Comparison of ENCODE assay signal across 8 mouse cellular contexts in the genomic region with DNA sequence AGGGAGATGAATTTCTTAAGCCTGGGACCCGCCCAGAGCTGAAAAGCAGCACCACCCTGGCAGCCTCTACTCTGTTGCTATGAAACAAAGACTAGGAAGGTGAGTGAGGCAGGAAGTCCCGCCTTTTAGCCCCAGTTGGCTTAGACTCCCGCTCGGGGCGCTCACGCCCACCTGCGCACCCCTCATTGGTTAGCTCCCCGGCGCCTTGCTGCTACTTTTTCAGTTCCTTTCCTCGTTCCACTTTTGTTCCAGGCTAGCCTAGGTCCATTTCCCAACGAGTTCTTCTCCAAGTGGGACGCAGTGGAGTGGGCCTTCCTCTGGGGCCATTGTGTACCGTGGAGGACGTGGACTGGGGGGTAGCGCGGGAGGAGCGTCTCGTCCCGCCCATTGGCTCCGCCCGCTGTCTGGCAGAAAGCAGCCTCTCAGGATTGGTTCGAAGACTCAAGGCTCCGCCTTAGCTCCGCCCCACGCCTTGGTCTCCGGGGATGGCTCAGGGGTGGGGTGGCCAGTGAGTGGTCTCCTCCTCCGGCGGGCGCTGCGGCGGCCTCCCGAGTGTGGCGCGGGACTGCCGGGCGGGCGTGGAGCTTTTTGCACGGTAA. TPM values are rescaled to one million over a fixed set of nuclear protein-coding genes. Genes with fewer than 3 reads are reported as not detected.
DNase-seq lines count a peak whose midpoint lies in the region; ATAC-seq and TF ChIP-seq lines count a peak whose summit lies in the region.

A gene (plus strand): TSS at position 135 of the 599 bp plus-strand sequence.

- no peaks in the 10 kb centered on the region for H3K9me3 ChIP-seq in ES-E14 (ENCODE audit: control insufficient read depth, insufficient read depth, low read depth, low read length)
- H3K9me3 ChIP-seq in forebrain, embryonic 16.5 days (ENCODE audit: control insufficient read depth, low read length), result no peaks in the 10 kb centered on the region
- H3K9me3 ChIP-seq in lung, embryonic 14.5 days (ENCODE audit: low read depth, low read length), result no peaks in the 10 kb centered on the region

- TF ChIP-seq POLR2A in olfactory bulb, adult 2 months (IDR thresholded peaks at IDR 0.05; ENCODE audit: insufficient read depth, low read depth, low read length), result peak; percentile 55
- TF ChIP-seq POLR2A in thymus, adult 2 months (IDR thresholded peaks at IDR 0.05; ENCODE audit: control insufficient read depth, extremely low read depth, insufficient read depth, low read length, poor library complexity), result peak; percentile 81

- in situ Hi-C loops in ES-E14 (cut with MboI; ENCODE audit: low sequenced_read_pairs in 2 of 2, unreplicated experiment in 2 of 2), result no loop called here

- no peak for TF ChIP-seq CTCF in layer of hippocampus, adult 2 months (conservative IDR thresholded peaks at IDR 0.05)
- TF ChIP-seq CTCF in lung, embryonic 14.5 days (IDR thresholded peaks at IDR 0.05; ENCODE audit: low read depth), result no peak
- no peak for TF ChIP-seq CTCF in olfactory bulb, adult 2 months (IDR thresholded peaks at IDR 0.05; ENCODE audit: insufficient read depth, low read depth, low read length)
- TF ChIP-seq CTCF in thymus, adult 2 months (IDR thresholded peaks at IDR 0.05; ENCODE audit: borderline replicate concordance, control insufficient read depth, extremely low read depth, insufficient read depth, low read length, poor library complexity), result no peak

- intact Hi-C loops in heart, postnatal 36 days (cut with DNase I), result loop anchor here (5.0 kb wide), 5 partner anchors 44 to 151 kb away; no protein-coding TSS in a partner anchor

- H3K36me3 ChIP-seq in ES-E14 (ENCODE audit: control insufficient read depth, insufficient read depth, low read length, poor library complexity, severe bottlenecking), result no peaks in the 10 kb centered on the region; the same call in 1 of the 2 replicates
- peaks cover 3% of the 10 kb centered on the region; the same call in 1 of the 2 replicates for H3K36me3 ChIP-seq in forebrain, embryonic 16.5 days (ENCODE audit: control insufficient read depth, insufficient read depth)
- H3K36me3 ChIP-seq in lung, embryonic 14.5 days (ENCODE audit: insufficient read depth), result peaks cover 24% of the 10 kb centered on the region
- H3K36me3 ChIP-seq in thymus, adult 2 months (ENCODE audit: control insufficient read depth, insufficient read depth, low read length), result peaks cover 4% of the 10 kb centered on the region; the same call in 1 of the 2 replicates

- peaks cover 2 to 4% of the 10 kb centered on the region in 2 experiments; a peak in 1 of 4 replicates for H3K4me1 ChIP-seq in ES-E14 (ENCODE audit: control insufficient read depth in 2 of 2, insufficient read depth in 2 of 2, low read length in 2 of 2, poor library complexity in 1 of 2)
- H3K4me1 ChIP-seq in forebrain, embryonic 16.5 days (replicated peaks; ENCODE audit: control insufficient read depth, insufficient read depth, low read length), result peaks cover 40% of the 10 kb centered on the region
- H3K4me1 ChIP-seq in lung, embryonic 14.5 days (ENCODE audit: insufficient read depth), result peaks cover 7% of the 10 kb centered on the region
- H3K4me1 ChIP-seq in olfactory bulb, adult 2 months (ENCODE audit: control insufficient read depth, insufficient read depth, low read length), result peaks cover 2% of the 10 kb centered on the region; the same call in 1 of the 2 replicates
- H3K4me1 ChIP-seq in thymus, adult 2 months (replicated peaks; ENCODE audit: control insufficient read depth, insufficient read depth, low read length), result peaks cover 7% of the 10 kb centered on the region

- H3K27me3 ChIP-seq in forebrain, embryonic 16.5 days (replicated peaks; ENCODE audit: control insufficient read depth, insufficient read depth, low read length), result no peaks in the 10 kb centered on the region
- no peaks in the 10 kb centered on the region for H3K27me3 ChIP-seq in lung, embryonic 14.5 days (ENCODE audit: insufficient read depth, low read length)
- no peaks in the 10 kb centered on the region for H3K27me3 ChIP-seq in thymus, adult 2 months (ENCODE audit: control insufficient read depth, insufficient read depth, low read length)

- DNase-seq in ES-E14 (ENCODE audit: low read depth, low spot score), result peak; percentile 95
- DNase-seq in cerebellum, adult 11-12 months, result peak; percentile 97
- DNase-seq in heart, postnatal 36 days, result peak; percentile 98 to 99
- peak; percentile 96 to 98 for DNase-seq in layer of hippocampus, adult 2 months (ENCODE audit: low spot score in 2 of 2)
- peak; percentile 99 for DNase-seq in lung, embryonic 14.5 days
- peak; percentile 97 for DNase-seq in thymus, adult 2 months

- peak within 1 kb of the TSS; percentile 81 to 99 for H3K4me3 ChIP-seq in ES-E14 (ENCODE audit: insufficient read depth in 1 of 2, low read depth in 1 of 2, low read length in 2 of 2, poor library complexity in 1 of 2, severe bottlenecking in 1 of 2)
- H3K4me3 ChIP-seq in forebrain, embryonic 16.5 days (replicated peaks; ENCODE audit: low read length), result peak within 1 kb of the TSS; percentile 99
- H3K4me3 ChIP-seq in layer of hippocampus, adult 2 months, result peak within 1 kb of the TSS; percentile 72
- peak within 1 kb of the TSS; percentile 80 for H3K4me3 ChIP-seq in lung, embryonic 14.5 days (ENCODE audit: low read depth, low read length)
- peak within 1 kb of the TSS; percentile 94 for H3K4me3 ChIP-seq in olfactory bulb, adult 2 months (ENCODE audit: insufficient read depth, low read depth, low read length)
- H3K4me3 ChIP-seq in thymus, adult 2 months (ENCODE audit: control insufficient read depth, insufficient read depth, low read length), result peak within 1 kb of the TSS; percentile 73

- H3K4me2 ChIP-seq in forebrain, embryonic 16.5 days (ENCODE audit: low read length), result peak within 1 kb of the TSS; percentile 72
- peak within 1 kb of the TSS; percentile 73 for H3K4me2 ChIP-seq in lung, embryonic 14.5 days

- peak within 1 kb of the TSS; percentile 86 for H3K9ac ChIP-seq in ES-E14 (ENCODE audit: insufficient read depth, low read depth, low read length, poor library complexity, severe bottlenecking)
- H3K9ac ChIP-seq in forebrain, embryonic 16.5 days (replicated peaks; ENCODE audit: low read depth, low read length), result peak within 1 kb of the TSS; percentile 98
- H3K9ac ChIP-seq in lung, embryonic 14.5 days, result peak within 1 kb of the TSS; percentile 84

- H3K27ac ChIP-seq in ES-E14 (ENCODE audit: insufficient read depth, low read depth, low read length, poor library complexity, severe bottlenecking), result peak within 1 kb of the TSS; percentile 29; the same call in 1 of the 2 replicates
- H3K27ac ChIP-seq in forebrain, embryonic 16.5 days (ENCODE audit: low read length), result peak within 1 kb of the TSS; percentile 98
- H3K27ac ChIP-seq in layer of hippocampus, adult 2 months, result peak within 1 kb of the TSS; percentile 97
- H3K27ac ChIP-seq in lung, embryonic 14.5 days (ENCODE audit: low read depth), result peak within 1 kb of the TSS; percentile 99
- H3K27ac ChIP-seq in olfactory bulb, adult 2 months (ENCODE audit: insufficient read depth, low read depth, low read length), result peak within 1 kb of the TSS; percentile 75
- peak within 1 kb of the TSS; percentile 27 for H3K27ac ChIP-seq in thymus, adult 2 months (ENCODE audit: control insufficient read depth, insufficient read depth, low read length)

- peak; percentile 99 for ATAC-seq in forebrain, embryonic 16.5 days
- peak; percentile 99 for ATAC-seq in lung, embryonic 14.5 days (ENCODE audit: insufficient read depth)

- under 1% methylated on average over 38 of the region's 38 CpGs for WGBS in forebrain, embryonic 16.5 days
- under 1% methylated on average over 38 of the region's 38 CpGs for WGBS in lung, embryonic 14.5 days
- 0% methylated on average over 38 of the region's 38 CpGs for WGBS in olfactory bulb, adult 2 months
- WGBS in thymus, adult 2 months, result under 1% methylated on average over 38 of the region's 38 CpGs

TF ChIP-seq in ES-E14, 5 proteins besides CTCF, POLR2A, EP300 and RAD21:
- TF ChIP-seq MAFK (IDR thresholded peaks at IDR 0.05; ENCODE audit: insufficient read depth, low read depth, low read length) (no peak), HCFC1 (IDR thresholded peaks at IDR 0.05; ENCODE audit: borderline replicate concordance, insufficient read depth, low read length) (0 out of 2 replicates have a peak, but pooled peaks have one; percentile 9), CHD2 (IDR thresholded peaks at IDR 0.05; ENCODE audit: low read depth, low read length) (peak; percentile 56)

RNA-seq across cellular contexts. Expression of the gene that starts here (rescaled TPM):
- 5.1 and 5.2 TPM in 2 replicates for total RNA-seq in ES-E14 (2012; rRNA removed)
- 20.8 and 21.3 TPM in 2 replicates for polyA plus RNA-seq in forebrain, embryonic 16.5 days (2015; fragmentation: Nextera tagmentation; extraction: Ambion mirVana)
- total RNA-seq in heart, postnatal 36 days (2021), result 10 to 100 TPM; 15.6 to 18.1 TPM
- 10 to 100 TPM; 38.6 to 40.0 TPM for total RNA-seq in layer of hippocampus, adult 2 months (2021)
- 19.8 and 21.8 TPM in 2 replicates for polyA plus RNA-seq in lung, embryonic 14.5 days (2014; fragmentation: Nextera tagmentation; extraction: Ambion mirVana)
- not detected in 2 replicates for polyA plus RNA-seq in olfactory bulb, adult 2 months (2012; ENCODE audit: insufficient read depth, insufficient read length, low replicate concordance, missing spikeins)
- polyA plus RNA-seq in thymus, adult 2 months (2012; rRNA removed), result 22.8 TPM in 2 replicates

Comparison
In these comparisons a context has a peak if more than half of its experiments do, and no peak if none do; other contexts are left out.
1. Peak in every context shown above with its lines: DNase-seq, ATAC-seq, H3K4me3 ChIP-seq and H3K27ac ChIP-seq.
2. H3K27ac ChIP-seq: peak in every context shown above with its lines; median percentile 99 in lung, embryonic 14.5 days; 98 in forebrain, embryonic 16.5 days; 97 in layer of hippocampus, adult 2 months; 75 in olfactory bulb, adult 2 months; 29 in ES-E14; 27 in thymus, adult 2 months.